Mouse (Mus musculus) B cell, adult 67 days (primary cell): Measurements from ENCODE around the gene Vmn2r117. TPM values are rescaled to one million over a fixed set of nuclear protein-coding genes. Genes with fewer than 3 reads are reported as not detected.

Experiments
- total RNA-seq, 2 experiments: library from RNA; stranded (reverse); gene quantifications; 4 replicates each; pipeline ENCODE4 v1.2.4; 2023

The Vmn2r117 gene
- total RNA-seq = not detected

GRCm38 (mm10) chr17:23479599-23479998 is at the start of gene Vmn2r117:
Gene Vmn2r117, minus strand, starts transcription at chr17:23479699.

Other genes starting within 250 kb of the Vmn2r117 start
- not detected for gene Vmn2r114, start 167.2 kb downstream of the Vmn2r117 start, total RNA-seq
- gene Vmn2r115, start 136.0 kb downstream of the Vmn2r117 start, total RNA-seq = not detected
- gene Vmn2r116, start 95.1 kb downstream of the Vmn2r117 start, total RNA-seq = not detected
- 10 to 100 TPM in 1 of 2 experiments, 1 to 10 TPM in 1; 8.3 to 11.5 TPM for gene Zfp213, start 84.5 kb upstream of the Vmn2r117 start, total RNA-seq
- gene Zfp13, start 119.8 kb upstream of the Vmn2r117 start, total RNA-seq = not detected
- not detected for gene Zscan10, start 121.2 kb upstream of the Vmn2r117 start, total RNA-seq
- gene Mmp25, start 165.6 kb upstream of the Vmn2r117 start, total RNA-seq = not detected
- gene Bicdl2, start 180.8 kb upstream of the Vmn2r117 start, total RNA-seq = under 1 TPM in 1 of 2 experiments, not detected in 1; 0.36 TPM
- 10 to 100 TPM; 40.1 to 46.3 TPM for gene Hcfc1r1, start 193.9 kb upstream of the Vmn2r117 start, total RNA-seq
- 10 to 100 TPM; 24.5 to 27.7 TPM for gene Thoc6, start 194.2 kb upstream of the Vmn2r117 start, total RNA-seq
- 10 to 100 TPM; 10.2 to 15.2 TPM for gene Tnfrsf12a, start 197.8 kb upstream of the Vmn2r117 start, total RNA-seq
- not detected for gene Cldn6, start 199.6 kb upstream of the Vmn2r117 start, total RNA-seq
- gene Cldn9, start 204.3 kb upstream of the Vmn2r117 start, total RNA-seq = not detected
- not detected for gene 1520401A03Rik, start 243.1 kb upstream of the Vmn2r117 start, total RNA-seq
- 10 to 100 TPM; 32.9 to 38.9 TPM for gene Pkmyt1, start 246.6 kb upstream of the Vmn2r117 start, total RNA-seq